Mouse (Mus musculus): ENCODE results near the gene Esrp2. TPM values are rescaled to one million over a fixed set of nuclear protein-coding genes. Genes with fewer than 3 reads are reported as not detected.

The Esrp2 gene
- polyA plus RNA-seq, 1 experiment from 2014 or later: 4.0 TPM

DNA sequence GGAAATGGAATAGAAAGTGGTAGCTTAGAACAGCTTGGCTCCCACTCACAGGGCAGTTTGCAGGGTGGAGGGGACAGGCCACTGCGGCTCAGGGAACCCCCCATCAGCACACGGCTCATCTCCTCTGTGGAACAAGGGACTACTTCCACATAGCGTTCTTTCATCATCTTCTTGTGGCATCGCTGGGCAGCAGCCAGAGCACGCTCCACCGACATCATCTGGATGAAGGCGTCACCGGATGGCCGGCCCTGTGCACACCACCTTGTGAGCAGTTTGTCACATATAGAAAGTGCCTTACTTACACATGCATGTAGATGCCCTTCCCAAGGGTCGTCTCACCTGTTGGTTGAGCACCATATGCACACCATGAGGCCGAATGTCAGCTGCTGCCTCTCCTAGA, 4.4 kb downstream of the Esrp2 start:
- no peak for DNase-seq (ENCODE audit: low spot score)
- Histone ChIP-seq H3K4me1 (ENCODE audit: control insufficient read depth, insufficient read depth, low read length) (peaks cover 9% of the 10 kb centered on the region), H3K4me3 (ENCODE audit: low read depth, low read length) (no peak overlapping the region), H3K4me2 (ENCODE audit: low read depth) (no peak overlapping the region), H3K27me3 (ENCODE audit: control insufficient read depth, insufficient read depth, low read length) (peaks cover 40% of the 10 kb centered on the region), H3K9ac (ENCODE audit: low read length) (no peak overlapping the region), H3K36me3 (ENCODE audit: control insufficient read depth, insufficient read depth, low read length) (peaks cover 4% of the 10 kb centered on the region; the same call in 1 of the 2 replicates), H3K9me3 (ENCODE audit: control insufficient read depth, low read length) (no peaks in the 10 kb centered on the region), H3K27ac (ENCODE audit: low read depth, low read length) (no peak overlapping the region)
- WGBS: 94% methylated on average over 11 of the region's 11 CpGs
- ATAC-seq (ENCODE audit: insufficient read depth, low FRiP score, low TSS enrichment): no peak

DNA sequence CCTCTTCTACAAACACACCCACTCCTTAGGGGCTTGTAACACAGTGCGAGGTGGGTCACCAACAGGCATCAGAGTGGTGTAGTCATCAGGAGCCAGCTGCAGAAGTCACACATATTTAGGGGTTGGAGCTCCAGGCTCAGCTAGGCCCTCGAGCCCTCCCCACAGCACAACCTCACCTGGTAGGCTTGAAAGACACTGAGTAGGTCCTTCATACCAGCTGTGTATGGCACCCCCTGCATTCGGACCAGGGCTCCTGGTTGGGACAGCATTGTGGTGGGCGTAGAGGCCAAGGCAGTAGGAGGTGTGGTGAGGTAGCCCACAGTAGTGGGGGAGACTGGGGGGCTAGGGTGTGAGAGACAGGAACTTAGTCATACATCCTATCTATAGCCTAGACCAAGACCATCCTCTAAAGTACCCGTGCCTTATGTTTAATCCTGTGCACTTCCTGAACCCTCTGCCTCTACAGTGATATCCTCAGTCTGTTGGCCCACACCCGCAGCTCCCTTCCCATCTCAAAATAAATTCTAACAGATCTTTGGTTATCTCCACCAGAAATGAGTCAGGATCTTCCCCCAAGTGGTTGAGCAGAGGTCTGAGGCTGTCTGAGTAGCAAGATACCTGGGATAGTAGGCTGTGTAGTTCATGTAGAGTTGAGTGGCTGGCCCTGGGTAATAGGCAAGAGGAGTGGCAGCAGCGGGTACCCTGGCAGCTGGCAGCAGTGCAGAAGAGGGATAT, 5.1 kb downstream of the Esrp2 start:
- H3K9me3 ChIP-seq (ENCODE audit: control insufficient read depth, low read length): no peaks in the 10 kb centered on the region
- no peak for ATAC-seq (ENCODE audit: insufficient read depth, low FRiP score, low TSS enrichment)
- WGBS: 94% methylated on average over 7 of the region's 7 CpGs
- no peak for DNase-seq (ENCODE audit: low spot score)
- no peak overlapping the region for H3K4me3 ChIP-seq (ENCODE audit: low read depth, low read length)
- peaks cover 4% of the 10 kb centered on the region; the same call in 1 of the 2 replicates for H3K36me3 ChIP-seq (ENCODE audit: control insufficient read depth, insufficient read depth, low read length)
- H3K9ac ChIP-seq (ENCODE audit: low read length): no peak overlapping the region
- H3K4me1 ChIP-seq (ENCODE audit: control insufficient read depth, insufficient read depth, low read length): peaks cover 2% of the 10 kb centered on the region
- no peak overlapping the region for H3K27ac ChIP-seq (ENCODE audit: low read depth, low read length)
- H3K27me3 ChIP-seq (ENCODE audit: control insufficient read depth, insufficient read depth, low read length): peaks cover 33% of the 10 kb centered on the region
- H3K4me2 ChIP-seq (ENCODE audit: low read depth): no peak overlapping the region

GRCm38 (mm10) chr8:106131021-106131420, 5.8 kb downstream of the Esrp2 start:
- no peak overlapping the region for H3K4me2 ChIP-seq (ENCODE audit: low read depth)
- H3K9ac ChIP-seq (ENCODE audit: low read length): no peak overlapping the region
- DNase-seq (ENCODE audit: low spot score) (no peak), ATAC-seq (ENCODE audit: insufficient read depth, low FRiP score, low TSS enrichment) (no peak)
- H3K27ac ChIP-seq (ENCODE audit: low read depth, low read length): no peak overlapping the region
- H3K36me3 ChIP-seq (ENCODE audit: control insufficient read depth, insufficient read depth, low read length): peaks cover 4% of the 10 kb centered on the region; the same call in 1 of the 2 replicates
- no peaks in the 10 kb centered on the region for H3K4me1 ChIP-seq (ENCODE audit: control insufficient read depth, insufficient read depth, low read length)
- no peak overlapping the region for H3K4me3 ChIP-seq (ENCODE audit: low read depth, low read length)
- H3K9me3 ChIP-seq (ENCODE audit: control insufficient read depth, low read length): no peaks in the 10 kb centered on the region
- WGBS: 88% methylated on average over 4 of the region's 4 CpGs
- H3K27me3 ChIP-seq (ENCODE audit: control insufficient read depth, insufficient read depth, low read length): peaks cover 27% of the 10 kb centered on the region

DNA sequence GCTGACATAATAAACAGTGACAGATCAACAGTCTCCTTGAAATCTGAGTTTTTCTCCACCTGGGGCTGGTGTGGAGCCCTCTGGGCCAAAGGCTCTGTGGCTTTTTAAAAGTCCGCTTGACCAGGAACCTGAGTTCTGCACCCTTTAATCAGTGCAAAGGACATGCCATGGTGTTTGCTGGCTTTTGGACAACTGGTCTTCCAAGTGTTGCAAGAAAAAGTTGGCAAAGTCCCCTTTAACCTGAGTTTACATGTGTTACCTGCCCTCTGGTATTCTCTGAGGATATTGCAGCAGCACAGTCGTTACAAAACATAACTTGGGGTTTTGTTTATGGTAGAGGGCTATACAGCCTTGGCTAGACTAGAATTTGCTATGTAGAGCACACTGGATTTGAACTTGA, 6.3 kb downstream of the Esrp2 start:
- WGBS: 86% methylated on average over 2 of the region's 2 CpGs
- no peak overlapping the region for H3K9ac ChIP-seq (ENCODE audit: low read length)
- H3K36me3 ChIP-seq (ENCODE audit: control insufficient read depth, insufficient read depth, low read length): peaks cover 4% of the 10 kb centered on the region; the same call in 1 of the 2 replicates

DNA sequence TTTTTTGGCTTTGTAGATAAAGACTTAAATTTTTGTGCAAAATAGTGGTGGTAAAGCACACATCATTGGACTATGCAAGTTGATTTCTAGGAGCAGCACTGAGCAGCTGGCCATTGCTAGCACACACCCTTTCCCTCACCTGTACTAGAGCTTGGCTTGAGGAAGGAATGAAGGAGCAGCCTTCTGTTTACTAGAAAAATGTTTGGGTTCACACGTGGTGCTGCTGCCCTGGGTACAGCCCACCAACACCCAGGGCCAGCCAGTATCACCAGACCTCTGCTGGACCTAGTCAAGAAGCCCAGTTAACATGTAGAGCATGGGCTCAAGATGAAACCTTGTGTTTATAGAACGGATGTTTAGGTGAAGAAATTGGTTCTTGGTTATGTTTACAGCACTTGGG, 6.8 kb downstream of the Esrp2 start:
- Histone ChIP-seq H3K9ac (ENCODE audit: low read length) (no peak overlapping the region), H3K9me3 (ENCODE audit: control insufficient read depth, low read length) (no peaks in the 10 kb centered on the region), H3K4me2 (ENCODE audit: low read depth) (no peak overlapping the region), H3K4me1 (ENCODE audit: control insufficient read depth, insufficient read depth, low read length) (no peaks in the 10 kb centered on the region), H3K36me3 (ENCODE audit: control insufficient read depth, insufficient read depth, low read length) (peaks cover 4% of the 10 kb centered on the region; the same call in 1 of the 2 replicates), H3K27me3 (ENCODE audit: control insufficient read depth, insufficient read depth, low read length) (peaks cover 17% of the 10 kb centered on the region), H3K27ac (ENCODE audit: low read depth, low read length) (no peak overlapping the region), H3K4me3 (ENCODE audit: low read depth, low read length) (no peak overlapping the region)
- WGBS: 87% methylated on average over 2 of the region's 2 CpGs
- DNase-seq (ENCODE audit: low spot score) (no peak), ATAC-seq (ENCODE audit: insufficient read depth, low FRiP score, low TSS enrichment) (no peak)

More for the DNA sequence above, 6.3 kb downstream of the Esrp2 start:
- H3K27ac ChIP-seq (ENCODE audit: low read depth, low read length): no peak overlapping the region
- no peaks in the 10 kb centered on the region for H3K9me3 ChIP-seq (ENCODE audit: control insufficient read depth, low read length)
- H3K4me3 ChIP-seq (ENCODE audit: low read depth, low read length): no peak overlapping the region
- H3K27me3 ChIP-seq (ENCODE audit: control insufficient read depth, insufficient read depth, low read length): peaks cover 22% of the 10 kb centered on the region
- H3K4me1 ChIP-seq (ENCODE audit: control insufficient read depth, insufficient read depth, low read length): no peaks in the 10 kb centered on the region
- DNase-seq (ENCODE audit: low spot score): no peak
- ATAC-seq (ENCODE audit: insufficient read depth, low FRiP score, low TSS enrichment): no peak
- no peak overlapping the region for H3K4me2 ChIP-seq (ENCODE audit: low read depth)

DNA sequence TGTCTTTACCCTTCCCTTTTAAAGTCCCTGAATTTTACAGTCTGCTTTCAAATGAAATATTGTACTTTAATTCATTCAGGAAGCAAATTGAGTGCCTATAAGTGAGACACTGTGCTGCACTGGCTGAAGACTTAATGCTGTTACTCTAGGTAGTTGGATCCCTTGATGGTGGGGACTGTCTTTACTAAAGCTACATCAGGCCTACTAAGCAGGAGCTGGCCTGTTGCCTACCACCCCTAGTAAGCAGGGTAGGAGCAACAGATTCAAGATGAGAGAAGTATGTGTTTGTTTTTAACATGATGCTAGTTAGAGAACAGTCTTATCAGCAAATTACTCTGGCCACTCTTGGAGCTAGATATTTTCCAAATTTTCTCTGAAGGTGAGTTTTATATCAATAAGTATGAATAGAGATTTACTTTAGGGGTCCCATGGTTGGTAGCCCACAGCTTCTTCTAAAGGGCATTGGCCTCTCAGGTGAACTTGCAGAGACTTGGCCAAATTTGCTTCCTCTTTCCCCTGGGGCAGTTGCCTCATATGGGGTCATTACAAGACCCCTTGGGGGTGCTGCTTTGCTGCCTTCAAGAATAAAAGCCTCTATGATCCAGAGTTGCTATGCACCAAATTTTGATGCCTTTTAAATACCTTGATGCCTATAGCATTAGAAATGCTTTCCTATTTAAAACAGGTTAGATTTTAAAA, 7.4 kb downstream of the Esrp2 start:
- no peak for ATAC-seq (ENCODE audit: insufficient read depth, low FRiP score, low TSS enrichment)
- Histone ChIP-seq H3K36me3 (ENCODE audit: control insufficient read depth, insufficient read depth, low read length) (peaks cover 4% of the 10 kb centered on the region; the same call in 1 of the 2 replicates), H3K4me1 (ENCODE audit: control insufficient read depth, insufficient read depth, low read length) (no peaks in the 10 kb centered on the region), H3K27me3 (ENCODE audit: control insufficient read depth, insufficient read depth, low read length) (peaks cover 10% of the 10 kb centered on the region), H3K9ac (ENCODE audit: low read length) (no peak overlapping the region), H3K4me3 (ENCODE audit: low read depth, low read length) (no peak overlapping the region), H3K27ac (ENCODE audit: low read depth, low read length) (no peak overlapping the region), H3K4me2 (ENCODE audit: low read depth) (no peak overlapping the region), H3K9me3 (ENCODE audit: control insufficient read depth, low read length) (no peaks in the 10 kb centered on the region)
- DNase-seq (ENCODE audit: low spot score): no peak

- Histone ChIP-seq H3K4me1 (ENCODE audit: control insufficient read depth, insufficient read depth, low read length) (no peaks in the 10 kb centered on the region), H3K4me3 (ENCODE audit: low read depth, low read length) (no peak overlapping the region), H3K9ac (ENCODE audit: low read length) (no peak overlapping the region), H3K27ac (ENCODE audit: low read depth, low read length) (no peak overlapping the region), H3K36me3 (ENCODE audit: control insufficient read depth, insufficient read depth, low read length) (peaks cover 4% of the 10 kb centered on the region; the same call in 1 of the 2 replicates), H3K9me3 (ENCODE audit: control insufficient read depth, low read length) (no peaks in the 10 kb centered on the region), H3K27me3 (ENCODE audit: control insufficient read depth, insufficient read depth, low read length) (no peaks in the 10 kb centered on the region), H3K4me2 (ENCODE audit: low read depth) (no peak overlapping the region)
- no peak for DNase-seq (ENCODE audit: low spot score)
- WGBS: 94% methylated on average over 10 of the region's 10 CpGs
- no peak for ATAC-seq (ENCODE audit: insufficient read depth, low FRiP score, low TSS enrichment)
Observed at GRCm38 (mm10) chr8:106127882-106128410, 8.8 kb downstream of the Esrp2 start.

DNA sequence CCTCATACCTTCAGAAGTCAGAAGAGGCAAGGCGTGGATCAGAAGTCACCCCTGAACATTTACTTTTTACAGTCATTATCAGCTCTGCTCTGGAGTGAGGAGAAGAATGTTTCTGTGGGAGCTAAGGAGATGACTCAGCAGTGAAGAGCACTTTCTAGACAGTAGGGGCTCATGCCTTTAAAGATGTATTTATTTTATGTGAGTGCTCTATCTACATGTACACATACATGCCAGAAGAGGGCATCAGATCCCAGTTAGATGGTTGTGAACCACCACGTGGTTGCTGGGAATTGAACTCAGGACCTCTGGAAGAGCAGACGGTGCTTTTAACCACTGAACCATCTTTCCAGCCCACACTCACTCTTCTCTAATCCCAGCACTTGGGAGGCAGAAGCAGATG, 9.7 kb downstream of the Esrp2 start:
- Histone ChIP-seq H3K4me3 (ENCODE audit: low read depth, low read length) (no peak overlapping the region), H3K9ac (ENCODE audit: low read length) (no peak overlapping the region), H3K4me2 (ENCODE audit: low read depth) (no peak overlapping the region), H3K27ac (ENCODE audit: low read depth, low read length) (no peak overlapping the region), H3K4me1 (ENCODE audit: control insufficient read depth, insufficient read depth, low read length) (no peaks in the 10 kb centered on the region), H3K9me3 (ENCODE audit: control insufficient read depth, low read length) (no peaks in the 10 kb centered on the region), H3K27me3 (ENCODE audit: control insufficient read depth, insufficient read depth, low read length) (no peaks in the 10 kb centered on the region), H3K36me3 (ENCODE audit: control insufficient read depth, insufficient read depth, low read length) (peaks cover 4% of the 10 kb centered on the region; the same call in 1 of the 2 replicates)
- DNase-seq (ENCODE audit: low spot score) (no peak), ATAC-seq (ENCODE audit: insufficient read depth, low FRiP score, low TSS enrichment) (no peak)
- WGBS: 83% methylated on average over 3 of the region's 3 CpGs
